Mouse (Mus musculus) right cerebral cortex, postnatal 10 days (tissue): ENCODE results near the gene Rexo2.
A peak's percentile ranks its signal among the peaks of the same experiment; 100 is the strongest.
"Not testable (repeated sequence)": the region's sequence is repeated elsewhere in the genome, so short reads cannot be mapped to it uniquely, and the experiment has no call there.

Experiments
- DNase-seq, 2 experiments: peaks; one replicate each; pipeline ENCODE4 v3.0.0; 2021; ENCODE audit warnings: low spot score in 2 of 2

Rexo2 gene

DNA sequence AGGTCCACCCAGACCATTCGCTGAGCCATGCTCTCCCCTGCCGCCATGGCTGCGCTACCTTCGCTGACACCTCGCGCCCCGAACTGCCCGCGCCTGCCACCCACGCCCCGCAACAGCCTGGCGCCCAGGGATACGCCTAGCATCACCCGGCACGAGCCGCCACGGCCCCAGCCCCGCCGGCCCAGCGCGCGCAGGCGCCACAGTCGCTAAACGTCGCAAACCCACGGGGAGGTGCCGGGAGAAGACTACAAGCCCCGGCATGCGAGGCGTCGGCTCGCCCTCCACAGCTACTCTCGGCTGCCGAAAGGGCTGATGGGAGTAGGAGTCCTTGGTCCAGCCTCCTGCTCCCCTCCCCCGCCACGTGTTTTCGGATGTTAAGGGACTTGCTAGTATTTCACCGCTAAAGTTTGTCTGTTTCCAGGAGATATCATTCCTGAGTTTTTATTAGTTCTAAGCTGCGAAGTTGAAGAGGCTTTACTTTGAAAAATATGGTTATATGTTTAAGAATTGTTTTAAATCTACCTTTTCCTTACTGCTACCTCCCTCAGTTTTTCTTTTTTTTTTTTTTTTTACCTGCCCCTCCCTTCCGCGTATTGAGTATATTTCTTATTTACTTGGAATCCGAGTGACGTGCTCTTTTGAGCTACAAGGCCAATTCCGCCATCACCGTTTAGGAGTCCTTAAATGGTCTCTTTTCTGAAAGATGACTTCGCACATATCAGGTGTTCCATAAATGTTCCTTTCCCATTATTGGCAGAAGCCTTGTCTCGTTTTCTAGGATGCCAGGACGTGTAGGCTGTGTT lies at the start of gene Rexo2:
Gene Rexo2 (minus strand): TSS at position 213 of the 803 bp plus-strand sequence.
- DNase-seq = peak; percentile 97 to 98

DNA sequence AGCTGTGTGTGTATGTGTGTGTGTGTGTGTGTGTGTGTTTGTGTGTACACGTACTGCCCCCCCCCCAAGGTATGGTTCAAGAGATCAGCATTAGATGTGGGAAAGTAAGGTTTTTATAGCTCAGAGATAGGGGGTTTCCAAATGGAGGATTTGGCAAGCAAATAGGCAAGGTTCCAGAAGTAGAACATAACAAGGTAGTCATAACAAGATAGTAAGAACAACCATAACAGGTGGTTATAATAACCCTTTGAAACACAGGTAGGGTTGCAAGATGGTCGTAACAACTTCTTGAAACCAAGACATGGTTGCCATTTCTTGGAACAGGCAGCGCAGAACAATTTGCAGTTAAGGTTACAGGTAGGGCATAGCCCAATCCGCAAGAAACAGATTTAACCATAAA lies 46.1 kb upstream of the Rexo2 start:
- no peak for DNase-seq

DNA sequence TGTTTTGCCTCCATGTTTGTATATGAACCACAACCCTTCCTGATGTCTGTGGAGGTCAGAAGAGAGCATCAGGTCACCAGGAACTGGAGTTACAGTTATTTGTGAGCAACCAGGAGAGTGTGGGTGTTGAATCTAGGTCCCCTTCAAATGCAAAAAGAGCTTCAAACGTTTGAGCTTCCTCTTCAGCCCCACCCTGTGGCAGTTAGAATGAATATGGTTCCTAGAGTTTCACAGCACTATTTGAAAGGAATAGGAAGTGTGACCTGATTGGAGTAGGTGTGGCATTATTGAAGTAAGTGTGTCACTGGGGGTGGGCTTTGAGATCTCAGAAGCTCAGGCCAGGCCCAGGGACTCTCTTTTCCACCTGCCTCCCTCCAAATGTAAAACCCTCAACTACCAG lies 45.1 kb upstream of the Rexo2 start:
- no peak for DNase-seq

DNA sequence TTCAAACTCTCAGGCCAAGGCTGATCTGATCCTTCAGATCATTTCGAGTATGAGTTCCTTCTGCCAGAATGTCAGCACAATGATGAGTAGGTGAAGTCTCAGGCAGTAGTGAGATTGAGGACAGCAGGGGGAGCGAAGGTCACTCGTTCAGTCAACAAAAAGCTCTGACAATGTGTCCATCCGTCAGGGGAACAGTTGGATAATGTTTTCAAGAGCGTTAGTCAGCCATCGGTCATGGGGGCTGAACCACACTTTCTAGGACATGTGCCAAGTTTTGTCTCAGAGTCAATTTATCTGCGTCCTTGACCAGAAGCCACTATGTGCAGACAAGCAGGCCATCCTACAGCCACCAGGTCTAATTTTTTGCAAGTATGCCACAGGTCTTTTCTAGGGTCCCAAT lies 40.0 kb upstream of the Rexo2 start:
- DNase-seq = not testable (repeated sequence)

DNA sequence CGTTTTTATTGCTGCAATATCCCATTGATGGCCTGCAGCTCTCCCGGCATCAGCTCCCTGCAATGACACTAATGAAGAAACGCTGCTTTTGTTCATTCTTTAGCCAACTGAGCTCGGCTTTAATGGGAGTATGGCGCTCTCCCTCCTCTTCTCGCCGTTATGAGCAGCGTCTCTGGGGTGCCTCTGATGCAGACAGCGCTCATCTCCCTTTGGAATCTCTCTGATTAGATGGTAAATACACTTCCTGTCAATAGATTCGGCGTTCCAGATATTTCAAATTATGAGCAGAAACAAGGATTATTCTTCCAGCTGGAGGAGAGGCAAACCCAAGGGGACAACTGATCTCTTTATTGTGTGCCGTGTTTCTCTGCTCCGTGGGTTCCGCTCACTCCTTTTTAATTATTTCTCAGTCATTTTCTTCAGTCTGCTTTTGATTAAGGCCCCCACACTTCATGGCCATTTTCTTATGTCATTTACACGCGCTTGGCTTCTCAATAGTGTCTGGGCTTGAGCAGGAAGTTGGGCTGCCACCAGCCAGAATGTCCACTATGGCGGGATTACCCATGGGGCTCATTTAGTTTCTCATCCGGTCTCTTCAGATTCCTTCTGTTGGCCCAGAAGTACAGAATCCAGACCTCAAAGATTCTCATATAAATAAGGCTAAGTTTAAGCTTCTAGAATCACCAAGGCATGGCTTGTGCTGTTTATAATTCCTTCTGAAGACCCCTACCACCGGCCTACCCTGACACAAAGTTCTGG lies 37.1 kb upstream of the Rexo2 start:
- DNase-seq = no peak

DNA sequence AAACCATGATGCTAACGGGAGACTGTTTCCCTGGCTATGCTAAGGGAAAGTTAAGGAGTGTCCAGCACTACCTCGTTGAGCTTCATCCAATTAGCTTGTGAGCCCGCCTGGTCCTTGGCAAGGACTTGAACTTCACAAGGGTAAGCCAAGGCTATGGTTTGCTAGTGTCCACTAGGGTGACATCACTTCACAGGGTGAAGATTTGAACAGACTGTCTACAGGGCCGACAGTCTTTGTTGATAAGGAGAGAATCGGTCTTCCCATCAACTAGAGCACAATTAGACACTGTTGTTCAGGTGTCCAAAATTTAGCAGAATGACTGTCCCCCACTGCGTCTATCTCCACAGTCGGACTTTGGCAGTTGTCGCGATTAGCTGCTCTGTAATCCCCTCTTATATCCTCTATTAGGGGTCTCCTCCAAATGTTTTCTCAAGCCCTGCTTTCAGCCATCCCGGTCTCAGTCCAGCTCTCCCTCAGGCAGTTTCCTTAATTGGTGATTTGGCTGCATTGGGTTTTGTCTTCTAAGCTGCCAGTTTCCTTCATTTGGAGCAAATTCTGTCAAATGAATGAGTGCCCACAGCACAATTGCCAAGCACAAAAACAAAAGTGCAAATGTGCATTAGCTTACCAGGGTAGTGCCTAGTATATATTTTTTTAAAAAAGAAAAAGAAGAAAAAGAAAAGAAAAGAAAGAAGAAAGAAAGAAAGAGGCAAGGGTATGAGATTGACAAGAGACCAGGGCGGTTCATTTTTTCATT lies 36.4 kb upstream of the Rexo2 start:
- DNase-seq = no peak

DNA sequence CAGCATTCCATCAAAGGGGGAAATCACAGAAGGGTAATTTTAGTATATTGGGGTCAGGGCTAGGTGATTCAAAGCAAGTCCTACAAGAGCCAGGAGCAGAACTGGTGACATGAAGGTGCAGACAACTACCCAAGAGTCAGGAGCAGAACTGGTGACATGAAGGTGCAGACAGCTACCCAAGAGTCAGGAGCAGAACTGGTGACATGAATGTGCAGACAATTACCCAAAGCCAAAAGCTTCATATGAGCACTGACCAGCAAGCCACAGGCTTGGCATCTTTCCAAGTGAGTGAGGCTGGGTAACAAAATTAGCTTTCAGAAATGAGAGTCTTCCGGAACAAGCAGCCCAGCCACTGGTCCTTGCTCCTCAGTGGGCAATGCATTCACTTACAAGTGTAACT lies 34.9 kb upstream of the Rexo2 start:
- DNase-seq = no peak

DNA sequence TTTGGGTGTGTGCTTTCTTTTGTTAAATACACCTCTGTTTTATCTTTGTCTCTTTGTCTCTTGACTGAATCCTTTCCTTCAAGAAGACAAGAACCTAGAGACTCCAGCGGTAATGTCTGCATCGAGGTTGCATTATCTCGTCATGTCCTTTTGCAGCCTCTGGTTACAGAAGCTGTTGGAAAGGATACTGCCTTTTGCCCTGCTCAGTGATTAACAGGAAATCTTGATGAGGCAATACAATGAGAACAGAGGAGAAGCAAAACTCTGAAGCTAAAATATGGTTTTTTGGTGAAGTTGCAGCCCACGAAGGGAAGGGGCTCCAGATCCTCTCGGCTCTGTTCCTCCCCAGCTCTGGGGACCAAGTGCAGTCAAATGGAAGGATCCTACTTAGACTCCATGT lies 29.7 kb upstream of the Rexo2 start:
- no peak for DNase-seq

DNA sequence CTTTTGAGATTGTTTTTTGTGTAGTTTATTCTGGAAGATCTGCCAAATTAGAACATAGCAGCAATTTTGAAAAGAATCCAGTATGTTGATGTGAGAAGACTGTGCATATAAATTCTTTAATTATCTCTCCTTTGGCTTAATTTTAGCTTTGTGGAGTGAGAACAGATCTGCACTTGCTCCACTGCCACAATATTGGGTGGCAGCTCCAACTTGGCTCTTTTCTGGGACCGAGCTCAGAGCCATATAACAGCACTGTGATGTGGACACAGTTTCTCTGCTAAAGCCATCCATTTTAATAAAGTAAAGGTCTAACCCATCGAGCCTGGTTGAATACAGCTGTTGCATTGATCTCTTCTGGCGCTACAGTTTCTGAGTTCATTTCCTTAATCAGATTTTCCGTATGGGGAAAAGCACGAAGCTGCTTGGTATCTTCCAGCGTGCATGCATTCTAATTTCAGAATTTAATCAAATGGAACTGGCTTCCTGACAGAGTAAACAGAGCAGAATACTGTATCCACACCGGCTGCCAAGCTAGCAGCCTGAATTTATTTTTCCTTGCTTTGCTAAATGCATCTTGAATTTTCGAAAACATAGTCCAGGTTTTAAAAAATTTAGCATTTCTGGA lies 24.4 kb upstream of the Rexo2 start:
- peak in 1 of 2 experiments; percentile 57 for DNase-seq

DNA sequence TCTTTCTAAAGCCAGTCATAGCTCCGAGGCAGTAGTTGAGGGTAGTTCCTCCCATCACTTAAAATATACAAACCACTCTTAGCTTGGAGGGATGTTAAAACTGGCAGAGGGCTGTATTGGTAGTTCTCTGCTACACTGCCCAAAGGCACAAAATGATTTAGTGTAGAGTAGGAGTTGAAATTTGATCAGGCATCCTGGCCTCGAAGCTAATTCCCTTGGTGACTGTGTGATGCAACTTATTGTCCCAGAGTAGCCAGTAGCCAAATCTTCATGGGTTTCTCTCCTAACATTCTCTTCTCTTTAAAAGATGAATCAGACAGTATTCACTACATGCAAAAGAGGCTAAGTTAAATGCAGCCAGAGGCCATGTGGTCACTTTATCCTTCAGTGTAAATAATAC lies 22.6 kb upstream of the Rexo2 start:
- no peak for DNase-seq

DNA sequence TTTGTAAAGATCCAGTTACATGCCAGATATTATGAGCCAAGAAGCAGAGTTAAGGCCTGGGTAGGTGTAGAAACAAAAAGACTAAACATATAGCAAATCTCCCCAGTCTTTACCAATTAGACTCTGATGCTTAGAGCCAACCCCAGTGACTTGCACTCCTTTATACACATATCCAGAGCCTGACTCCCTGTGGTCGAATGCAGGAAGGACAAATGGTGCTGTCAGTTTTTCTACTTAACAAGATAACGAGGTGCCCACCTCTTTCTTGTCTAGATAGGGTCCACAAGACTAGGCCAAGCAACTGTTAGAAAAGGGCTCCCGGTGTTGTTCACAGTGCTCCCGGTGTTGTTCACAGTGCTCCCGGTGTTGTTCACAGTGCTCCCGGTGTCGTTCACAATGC lies 20.8 kb upstream of the Rexo2 start:
- no peak for DNase-seq

DNA sequence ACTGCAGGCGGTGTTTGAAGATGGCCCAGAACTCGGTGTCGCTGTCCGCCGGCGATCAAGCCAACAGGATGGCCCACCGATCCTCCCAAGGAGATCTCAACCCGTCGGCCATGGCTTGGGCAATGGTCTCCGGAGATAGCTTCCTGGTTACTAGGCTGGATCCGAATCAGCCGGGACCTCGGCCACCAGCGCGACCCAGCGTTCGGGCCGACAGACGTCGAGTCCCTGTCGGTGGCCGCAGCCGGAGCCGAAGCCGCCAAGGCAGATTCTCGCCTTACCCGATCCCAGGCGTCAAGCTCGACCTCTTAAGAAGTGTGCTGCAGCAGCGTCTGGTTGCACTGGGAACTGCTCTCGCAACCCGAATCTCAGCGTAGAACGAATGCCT lies 15.1 kb upstream of the Rexo2 start:
- DNase-seq = no peak

DNA sequence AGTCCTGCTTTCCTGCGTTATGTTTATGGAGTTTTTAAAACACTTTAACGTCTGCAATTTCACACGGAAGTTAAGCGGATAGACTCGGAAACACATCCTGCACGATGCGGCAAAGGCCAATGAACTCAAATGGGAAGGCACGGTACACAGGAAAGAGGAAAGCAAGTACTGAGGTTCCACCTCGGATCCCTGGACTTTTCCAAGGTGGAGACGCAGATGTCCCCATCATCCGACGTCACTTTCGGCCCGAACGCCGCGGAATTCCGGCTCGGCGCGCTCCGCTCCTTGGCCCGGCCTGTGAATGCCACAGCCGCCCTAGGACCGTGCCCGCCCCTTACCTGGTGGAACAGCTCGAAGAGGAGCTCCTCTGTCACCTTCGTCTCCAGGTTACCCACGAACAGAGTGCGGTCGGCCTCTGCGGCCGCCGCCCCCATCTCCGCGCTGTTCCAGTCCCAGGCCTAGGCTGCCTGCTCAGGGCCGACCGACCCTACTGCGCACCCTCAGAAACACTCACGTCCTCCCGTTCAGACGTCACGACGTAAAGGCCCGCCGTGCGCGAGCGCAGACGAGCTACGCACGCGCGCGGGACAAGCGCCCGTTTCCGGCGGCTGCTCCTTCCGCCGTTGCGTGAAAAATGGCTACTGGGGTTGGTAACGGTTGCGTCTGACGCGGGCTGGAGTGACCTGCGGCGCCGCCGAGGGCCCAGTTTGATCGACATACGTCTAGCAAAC lies 14.6 kb upstream of the Rexo2 start, which contains the start of the genes Rbm7 and Gm5617:
Gene Rbm7 (minus strand): TSS at position 483 of the 731 bp plus-strand sequence.
Gene Gm5617 (plus strand): TSS at position 626 of the 731 bp plus-strand sequence.
- DNase-seq = peak; percentile 97

DNA sequence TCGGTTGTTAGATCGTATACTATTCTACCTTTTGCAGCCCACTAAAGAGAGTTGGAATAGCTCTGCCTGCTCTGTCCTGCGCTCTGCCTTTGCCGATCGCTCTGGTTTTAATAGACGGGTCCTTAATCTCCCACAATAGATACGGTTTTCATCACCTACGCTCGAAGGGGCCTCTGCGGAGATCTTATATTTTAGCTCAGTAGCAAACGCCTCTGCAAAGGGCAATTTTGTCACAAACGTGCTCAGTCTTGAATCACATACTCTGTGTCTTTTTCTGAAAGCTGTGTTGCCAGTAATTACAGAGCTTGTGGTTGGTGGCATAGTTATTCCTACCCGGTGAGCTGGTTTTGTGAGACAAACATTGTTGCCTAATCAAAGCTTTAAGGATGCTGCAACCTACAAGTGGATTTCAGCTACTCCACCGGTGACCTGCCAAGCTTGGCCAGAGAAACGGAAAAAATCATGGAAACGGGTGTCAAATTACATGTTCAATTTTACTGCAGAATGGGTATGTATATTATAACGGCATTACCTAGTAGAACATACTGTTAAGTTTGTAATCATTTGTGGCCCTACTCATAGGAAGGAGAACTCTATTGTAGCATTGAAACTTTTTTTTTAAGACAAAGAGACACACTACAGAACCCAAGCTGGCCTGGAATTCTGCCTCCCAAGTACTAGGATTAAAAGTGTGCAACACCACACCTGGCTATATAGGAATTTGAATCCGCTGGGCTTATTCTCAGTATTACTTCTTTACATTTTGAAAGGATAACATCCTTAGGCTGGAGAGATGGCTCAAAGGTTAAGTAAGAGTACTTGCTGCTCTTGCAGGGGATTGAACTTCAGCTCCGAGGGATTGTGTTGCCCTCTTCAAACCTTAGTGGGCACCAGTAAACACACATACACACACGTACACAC lies 1.1 kb upstream of the Rexo2 start:
- DNase-seq = no peak

DNA sequence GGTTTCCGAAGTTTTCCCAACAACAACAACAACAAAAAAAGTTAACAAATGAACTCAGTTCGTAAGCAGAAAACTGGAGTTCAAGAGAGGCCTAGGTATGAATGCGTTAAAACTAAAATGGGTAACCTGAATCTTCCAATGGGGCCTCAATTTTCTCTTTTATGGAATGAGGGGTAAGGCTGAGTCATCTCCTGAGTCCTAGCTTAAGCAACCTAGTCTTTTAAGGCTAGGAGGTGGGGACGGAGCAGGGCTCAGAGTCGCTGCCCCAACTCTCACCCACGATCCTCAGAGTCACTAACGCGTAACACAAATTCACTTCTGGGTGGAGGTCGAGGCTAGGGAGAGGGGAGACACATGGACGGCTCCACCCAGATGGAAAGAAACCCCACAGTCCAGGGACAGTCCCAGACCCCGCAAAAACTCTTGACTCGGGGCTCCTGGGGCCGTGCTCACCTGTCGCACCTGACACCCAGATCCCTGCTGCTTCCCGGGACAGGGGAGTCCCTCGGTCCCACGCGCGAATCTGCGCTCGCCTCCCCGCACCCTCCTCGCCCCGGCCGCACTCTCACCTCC lies 499 bp downstream of the Rexo2 start:
- no peak for DNase-seq

DNA sequence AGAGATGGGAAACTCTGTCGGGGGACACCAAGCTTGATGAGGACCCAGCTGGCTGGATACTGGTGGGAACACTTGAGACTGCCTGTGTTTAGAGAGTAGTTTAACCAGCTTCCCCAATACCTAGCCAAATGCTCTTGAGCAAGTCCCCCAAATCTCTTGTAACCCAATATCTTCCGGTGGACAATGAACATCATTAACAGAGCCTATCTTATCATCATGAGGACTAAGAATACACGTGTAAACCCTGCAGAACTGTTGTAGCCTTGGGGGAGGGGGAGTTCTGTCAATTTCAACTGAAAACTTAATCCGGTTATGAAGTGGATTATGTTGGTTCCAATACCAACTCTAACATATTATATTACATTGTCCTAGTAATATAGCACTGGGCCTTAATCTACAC lies 1.6 kb downstream of the Rexo2 start:
- no peak for DNase-seq

DNA sequence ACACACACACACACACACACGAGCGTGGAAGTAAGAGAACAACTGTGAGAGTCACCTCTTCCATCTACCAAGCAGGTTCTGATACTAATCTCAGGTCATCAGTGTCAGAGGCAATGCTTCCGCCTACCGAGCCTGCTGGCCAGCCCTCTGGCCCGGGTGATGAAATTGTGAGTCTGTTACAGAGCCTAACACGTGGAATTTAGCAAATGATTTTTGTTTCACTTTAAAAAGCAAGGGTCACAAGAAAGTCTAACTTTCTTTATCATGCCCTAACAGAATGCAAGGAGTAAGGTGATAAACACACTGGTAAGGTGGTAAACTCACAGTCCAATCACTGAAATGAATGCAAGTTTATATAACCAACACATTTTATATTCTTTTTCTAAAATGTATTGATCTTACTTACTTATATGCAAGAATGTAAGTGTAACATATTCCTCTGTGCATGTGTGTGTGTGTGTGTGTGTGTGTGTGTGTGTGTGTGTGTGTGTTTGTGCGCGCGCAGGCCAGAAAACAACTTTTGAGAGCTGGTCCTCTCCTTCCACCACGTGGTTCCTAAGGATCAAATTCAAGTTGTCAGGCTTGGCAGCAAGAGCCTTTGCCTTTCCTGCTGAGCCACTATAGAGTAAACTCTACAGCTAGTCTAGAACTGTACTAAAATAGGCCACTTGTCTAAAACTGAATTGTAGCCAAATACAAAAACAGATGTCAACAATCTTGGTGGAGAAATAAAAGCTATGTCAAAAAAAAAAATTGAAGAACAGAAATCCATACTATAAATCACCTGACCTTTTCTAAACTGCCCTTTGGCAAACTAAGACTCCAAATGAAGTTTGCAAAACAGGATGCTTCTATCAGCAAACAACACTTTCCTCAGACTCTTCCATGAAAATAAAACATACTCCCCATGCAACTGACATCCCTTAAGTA lies 3.9 kb downstream of the Rexo2 start:
- no peak for DNase-seq

DNA sequence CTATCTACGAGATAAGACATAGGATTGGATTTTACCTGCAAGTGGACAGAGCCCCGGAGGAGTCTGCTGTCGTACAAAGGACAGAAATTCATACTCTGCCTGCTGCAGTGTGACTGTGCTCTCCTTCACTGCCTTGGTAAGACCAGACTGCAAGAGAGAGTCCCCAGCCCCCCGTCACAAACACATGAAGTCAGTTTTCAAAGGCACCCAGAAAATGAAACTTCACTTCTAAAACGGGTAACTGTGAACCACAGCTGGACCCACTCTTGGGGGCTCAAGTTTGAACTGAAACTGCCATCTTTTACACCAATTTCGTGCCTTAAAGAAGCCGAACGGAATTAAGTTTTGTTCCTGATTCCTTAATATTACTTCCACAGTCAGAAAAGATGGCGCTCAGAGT lies 6.1 kb downstream of the Rexo2 start:
- DNase-seq = no peak

DNA sequence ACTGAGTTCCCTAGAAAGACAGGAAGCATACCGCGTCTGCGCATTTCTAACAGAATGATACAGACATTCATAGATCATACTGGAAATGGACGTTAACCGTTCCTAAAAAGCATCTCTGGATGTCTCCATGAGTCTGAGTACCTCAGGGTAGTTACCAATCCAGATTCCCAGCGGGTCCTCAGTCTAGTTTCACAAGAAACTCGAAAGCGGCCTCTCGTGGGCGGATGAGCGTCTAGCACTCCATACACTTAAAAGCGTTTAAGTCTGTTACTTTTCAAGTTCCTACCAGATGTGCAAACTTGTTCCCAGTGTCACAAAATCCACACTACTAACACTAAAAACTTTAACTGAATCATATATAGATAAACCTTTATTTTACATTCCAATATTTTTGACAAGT lies 7.3 kb downstream of the Rexo2 start:
- DNase-seq = no peak
